Mouse (Mus musculus) heart, embryonic 10.5 days (tissue): ENCODE results near the gene Gsg1l. TPM values are rescaled to one million over a fixed set of nuclear protein-coding genes. Genes with fewer than 3 reads are reported as not detected.

Source experiments
- DNase-seq: peaks from one replicate; pipeline ENCODE4 v3.0.0-alpha.2; 2017; ENCODE audit warnings: low spot score
- H3K27ac ChIP-seq: fragments of 300-500 bp; sonication (generic); 2 replicates; pipeline ENCODE4 v1.5.1; 2016; ENCODE audit warnings: mild to moderate bottlenecking
- H3K27me3 ChIP-seq: fragments of 300-500 bp; sonication (generic); 2 replicates; pipeline ENCODE4 v1.6.1; 2016; ENCODE audit warnings: mild to moderate bottlenecking; ENCODE audit not compliant: poor library complexity, insufficient read depth, severe bottlenecking
- H3K36me3 ChIP-seq: fragments of 300-500 bp; sonication (generic); 2 replicates; pipeline ENCODE4 v1.6.1; 2016; ENCODE audit warnings: mild to moderate bottlenecking, moderate library complexity
- H3K4me1 ChIP-seq: fragments of 300-500 bp; sonication (generic); 2 replicates; pipeline ENCODE4 v1.6.1; 2016; ENCODE audit warnings: mild to moderate bottlenecking
- H3K4me3 ChIP-seq: fragments of 300-500 bp; sonication (generic); 2 replicates; pipeline ENCODE4 v1.5.1; 2016; ENCODE audit warnings: mild to moderate bottlenecking, moderate library complexity
- H3K9me3 ChIP-seq: fragments of 300-500 bp; sonication (generic); 2 replicates; pipeline ENCODE4 v1.6.1; 2016; ENCODE audit warnings: mild to moderate bottlenecking, moderate library complexity
- WGBS: fragments of 180-500 bp; shearing (Covaris S2); methylation state at CpG from one replicate; pipeline ENCODE4 v1.1.7; 2016; 5-methylcytosine and 5-hydroxymethylcytosine counted together
- polyA plus RNA-seq: library from polyadenylated mRNA; unstranded; fragments of >200 nt; fragmentation: Nextera tagmentation; extraction: Ambion mirVana; gene quantifications from 2 replicates; pipeline ENCODE4 v1.2.1, GENCODE M21; 2016

Gene Gsg1l
- polyA plus RNA-seq, 1 experiment from 2014 or later = 3.1 TPM

DNA sequence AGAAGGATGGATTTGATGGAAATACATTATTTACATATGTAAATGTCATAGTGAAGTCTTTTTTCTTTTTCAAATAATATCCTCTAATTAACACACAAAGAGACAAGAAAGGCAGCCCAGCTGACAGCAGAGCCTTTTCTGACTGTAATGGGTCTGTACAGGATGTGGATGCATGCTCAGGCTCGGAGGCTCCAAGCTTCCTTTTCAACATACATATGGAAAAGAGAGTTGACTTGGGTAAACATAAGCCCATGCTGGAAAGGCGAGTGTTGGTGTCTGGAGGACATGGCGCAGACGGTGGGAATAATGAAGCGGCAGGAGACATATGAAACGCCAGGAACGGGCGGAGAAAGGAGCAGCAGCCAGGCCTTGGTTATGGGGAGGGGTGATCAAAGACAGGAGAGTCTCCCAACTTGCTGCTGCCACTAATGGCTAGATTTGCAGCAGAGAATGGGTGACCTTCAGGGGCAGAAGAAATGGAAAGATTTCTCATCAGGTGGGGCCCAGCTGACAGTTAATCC lies 118.1 kb downstream of the Gsg1l start:
- no peaks in the 10 kb centered on the region for H3K36me3 ChIP-seq
- WGBS = 68% methylated on average over 8 of the region's 8 CpGs
- no peaks in the 10 kb centered on the region for H3K9me3 ChIP-seq
- peaks cover 30% of the 10 kb centered on the region for H3K4me1 ChIP-seq
- H3K4me3 ChIP-seq = no peak overlapping the region
- H3K27ac ChIP-seq = no peak overlapping the region
- peaks cover 22% of the 10 kb centered on the region; the same call in 1 of the 2 replicates for H3K27me3 ChIP-seq
- DNase-seq = no peak

DNA sequence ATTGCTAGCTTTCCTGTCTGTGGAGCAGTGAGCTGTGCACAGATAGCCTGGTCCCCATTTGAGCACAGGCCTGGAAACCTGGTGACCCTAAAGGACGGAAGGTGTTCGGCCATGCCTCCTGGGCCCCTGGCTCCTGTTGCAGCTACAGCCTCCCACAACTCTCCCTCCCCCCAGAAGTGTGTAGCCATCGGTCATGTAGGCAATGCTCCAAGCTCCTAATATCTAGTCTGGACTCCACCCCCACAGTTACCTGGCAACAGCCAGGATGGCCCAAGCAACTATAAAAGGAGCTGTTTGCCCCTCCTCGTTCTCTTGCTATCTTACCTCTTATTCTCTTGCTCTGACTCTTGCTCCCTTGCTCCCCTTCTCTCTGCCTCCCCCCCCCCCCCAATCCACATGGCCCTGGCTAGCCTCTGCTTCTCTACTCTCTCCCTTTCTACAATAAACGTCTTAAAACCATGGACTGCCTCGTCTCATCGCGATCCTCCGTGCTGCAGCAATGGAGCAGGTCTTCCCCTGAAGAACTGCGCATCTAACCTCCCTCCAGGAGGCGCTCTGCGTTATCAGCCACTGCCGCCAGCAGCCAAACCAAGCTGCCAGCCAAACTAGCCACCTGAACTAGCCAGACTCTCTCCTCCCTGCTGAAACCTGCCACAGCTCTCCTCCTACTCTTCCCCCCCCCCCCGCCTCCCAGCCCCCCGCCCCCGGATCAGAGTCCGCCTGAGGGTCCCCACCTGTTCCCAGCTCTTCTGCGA lies 122.7 kb downstream of the Gsg1l start:
- Histone ChIP-seq H3K27ac (peak overlapping the region; percentile 30), H3K4me3 (no peak overlapping the region), H3K4me1 (peaks cover 22% of the 10 kb centered on the region), H3K27me3 (peaks cover 34% of the 10 kb centered on the region; the same call in 1 of the 2 replicates), H3K36me3 (no peaks in the 10 kb centered on the region), H3K9me3 (no peaks in the 10 kb centered on the region)
- WGBS = 47% methylated on average over 16 of the region's 18 CpGs
- DNase-seq = no peak

- Histone ChIP-seq H3K4me3 (no peak overlapping the region), H3K27ac (peak overlapping the region; percentile 5; the same call in 1 of the 2 replicates), H3K4me1 (peaks cover 28% of the 10 kb centered on the region), H3K9me3 (no peaks in the 10 kb centered on the region), H3K27me3 (peaks cover 34% of the 10 kb centered on the region; the same call in 1 of the 2 replicates), H3K36me3 (no peaks in the 10 kb centered on the region)
- no peak for DNase-seq
- WGBS = 84% methylated on average over 5 of the region's 5 CpGs
Observed at GRCm38 (mm10) chr7:125958856-125959255, 123.4 kb downstream of the Gsg1l start.

GRCm38 (mm10) chr7:125954994-125955393 lies 127.2 kb downstream of the Gsg1l start:
- H3K4me3 ChIP-seq = no peak overlapping the region
- H3K36me3 ChIP-seq = no peaks in the 10 kb centered on the region
- no peak for DNase-seq
- H3K27me3 ChIP-seq = peaks cover 16% of the 10 kb centered on the region; the same call in 1 of the 2 replicates
- WGBS = 78% methylated on average over 5 of the region's 5 CpGs
- H3K9me3 ChIP-seq = no peaks in the 10 kb centered on the region
- H3K27ac ChIP-seq = no peak overlapping the region
- peaks cover 31% of the 10 kb centered on the region for H3K4me1 ChIP-seq

GRCm38 (mm10) chr7:125954356-125954878 lies 127.8 kb downstream of the Gsg1l start:
- H3K4me1 ChIP-seq = peaks cover 25% of the 10 kb centered on the region
- 78% methylated on average over 3 of the region's 3 CpGs for WGBS

DNA sequence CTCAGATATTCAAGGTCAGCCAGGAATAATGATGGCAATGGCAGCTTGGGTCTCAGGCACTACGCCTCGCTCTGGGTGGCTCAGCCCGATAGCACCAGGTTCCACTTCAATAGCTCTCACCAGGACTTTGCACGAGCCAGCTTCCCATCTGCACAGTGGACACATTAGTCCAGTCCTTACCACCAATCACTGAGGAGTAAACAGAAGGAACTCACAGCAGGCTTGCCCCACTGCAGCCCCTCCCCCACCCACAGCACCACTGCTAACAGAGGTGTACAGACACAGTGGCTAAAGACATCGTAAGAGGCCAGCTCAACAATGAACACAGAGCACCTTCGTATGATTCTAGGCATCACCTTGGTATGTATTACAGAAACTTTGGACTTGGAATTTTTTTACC lies 128.4 kb downstream of the Gsg1l start:
- whole genome bisulfite sequencing = 79% methylated on average over 6 of the region's 6 CpGs
- no peak overlapping the region for H3K27ac ChIP-seq
- H3K4me1 ChIP-seq = peaks cover 20% of the 10 kb centered on the region
- no peaks in the 10 kb centered on the region for H3K9me3 ChIP-seq
- H3K27me3 ChIP-seq = peaks cover 12% of the 10 kb centered on the region
- no peak for DNase-seq
- H3K4me3 ChIP-seq = no peak overlapping the region
- no peaks in the 10 kb centered on the region for H3K36me3 ChIP-seq

More at GRCm38 (mm10) chr7:125954356-125954878, 127.8 kb downstream of the Gsg1l start:
- Histone ChIP-seq H3K9me3 (no peaks in the 10 kb centered on the region), H3K4me3 (no peak overlapping the region), H3K27me3 (peaks cover 14% of the 10 kb centered on the region), H3K36me3 (no peaks in the 10 kb centered on the region), H3K27ac (peak overlapping the region; percentile 29; the same call in 1 of the 2 replicates)
- DNase-seq = no peak

GRCm38 (mm10) chr7:125951911-125952310 lies 130.3 kb downstream of the Gsg1l start:
- Histone ChIP-seq H3K4me3 (no peak overlapping the region), H3K27me3 (peaks cover 3% of the 10 kb centered on the region; the same call in 1 of the 2 replicates), H3K36me3 (no peaks in the 10 kb centered on the region), H3K9me3 (no peaks in the 10 kb centered on the region), H3K4me1 (peaks cover 18% of the 10 kb centered on the region), H3K27ac (no peak overlapping the region)
- DNase-seq = no peak
- 73% methylated on average over 7 of the region's 7 CpGs for WGBS

DNA sequence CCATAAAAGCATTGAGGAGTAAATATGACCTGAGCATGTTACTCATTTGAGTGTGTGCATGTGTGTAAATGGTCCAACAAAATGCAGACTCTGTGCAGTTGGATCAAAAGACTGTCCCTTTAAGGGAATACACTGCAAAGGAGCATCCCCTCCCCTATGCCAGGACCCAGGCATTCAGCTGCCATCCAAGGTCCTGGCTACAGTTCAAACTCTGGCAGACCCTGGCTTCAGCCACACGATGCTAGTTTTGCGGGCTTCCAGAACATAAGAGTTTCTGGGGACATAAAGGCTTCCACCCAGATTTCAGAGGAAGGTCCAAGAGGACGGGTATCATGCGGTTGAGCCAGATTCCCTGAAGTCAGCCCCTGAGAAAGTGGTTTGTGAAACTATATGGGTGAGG lies 133.2 kb downstream of the Gsg1l start:
- H3K9me3 ChIP-seq = no peaks in the 10 kb centered on the region
- H3K27me3 ChIP-seq = peaks cover 3% of the 10 kb centered on the region; the same call in 1 of the 2 replicates
- H3K4me1 ChIP-seq = peaks cover 14% of the 10 kb centered on the region
- no peak overlapping the region for H3K27ac ChIP-seq
- 80% methylated on average over 4 of the region's 4 CpGs for WGBS
- H3K36me3 ChIP-seq = no peaks in the 10 kb centered on the region
- DNase-seq = no peak
- no peak overlapping the region for H3K4me3 ChIP-seq

GRCm38 (mm10) chr7:125945915-125946314 lies 136.3 kb downstream of the Gsg1l start:
- DNase-seq = no peak
- peaks cover 12% of the 10 kb centered on the region for H3K4me1 ChIP-seq
- H3K27me3 ChIP-seq = peaks cover 3% of the 10 kb centered on the region; the same call in 1 of the 2 replicates
- H3K4me3 ChIP-seq = no peak overlapping the region
- peak overlapping the region; percentile 47; the same call in 1 of the 2 replicates for H3K27ac ChIP-seq
- no peaks in the 10 kb centered on the region for H3K36me3 ChIP-seq
- WGBS = 55% methylated on average over 8 of the region's 8 CpGs
- no peaks in the 10 kb centered on the region for H3K9me3 ChIP-seq

- DNase-seq = no peak
- WGBS = 77% methylated on average over 5 of the region's 5 CpGs
- H3K27ac ChIP-seq = 0 out of 2 replicates have a peak overlapping the region, but pooled peaks have one; percentile 4
- H3K9me3 ChIP-seq = no peaks in the 10 kb centered on the region
- H3K4me1 ChIP-seq = peaks cover 12% of the 10 kb centered on the region
- H3K4me3 ChIP-seq = no peak overlapping the region
- H3K36me3 ChIP-seq = no peaks in the 10 kb centered on the region
- H3K27me3 ChIP-seq = peaks cover 3% of the 10 kb centered on the region; the same call in 1 of the 2 replicates
Observed at GRCm38 (mm10) chr7:125944631-125945030, 137.6 kb downstream of the Gsg1l start.

DNA sequence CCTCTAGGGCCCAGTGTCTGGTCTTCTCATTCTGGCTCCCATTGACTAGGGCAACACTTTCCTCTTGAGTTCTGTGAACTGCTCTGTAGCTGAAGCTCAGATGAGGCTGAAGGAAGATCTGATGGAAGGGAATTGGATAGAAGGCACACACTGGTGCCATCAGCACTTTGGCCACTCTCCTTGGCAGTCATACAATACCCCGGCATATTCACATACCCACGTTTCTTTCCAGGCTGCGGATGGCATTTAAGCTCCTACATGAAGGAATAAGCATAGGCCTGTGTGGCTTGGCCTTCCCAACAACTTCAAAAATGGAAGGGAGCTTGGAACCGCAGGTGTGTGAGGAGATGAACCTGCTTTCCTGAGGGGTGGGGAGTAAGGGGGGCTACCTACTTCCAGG lies 138.7 kb downstream of the Gsg1l start:
- no peaks in the 10 kb centered on the region for H3K9me3 ChIP-seq
- no peak overlapping the region for H3K4me3 ChIP-seq
- no peaks in the 10 kb centered on the region for H3K27me3 ChIP-seq
- peaks cover 12% of the 10 kb centered on the region for H3K4me1 ChIP-seq
- DNase-seq = no peak
- no peaks in the 10 kb centered on the region for H3K36me3 ChIP-seq
- H3K27ac ChIP-seq = no peak overlapping the region
- 92% methylated on average over 4 of the region's 4 CpGs for WGBS

GRCm38 (mm10) chr7:125942365-125943090 lies 139.7 kb downstream of the Gsg1l start:
- Histone ChIP-seq H3K4me1 (peaks cover 13% of the 10 kb centered on the region), H3K4me3 (no peak overlapping the region), H3K27ac (no peak overlapping the region), H3K27me3 (no peaks in the 10 kb centered on the region), H3K36me3 (no peaks in the 10 kb centered on the region), H3K9me3 (no peaks in the 10 kb centered on the region)
- no peak for DNase-seq
- 81% methylated on average over 6 of the region's 6 CpGs for WGBS
